Mouse (Mus musculus): ENCODE measurements around the gene Rabgap1l.

Gene Rabgap1l

DNA sequence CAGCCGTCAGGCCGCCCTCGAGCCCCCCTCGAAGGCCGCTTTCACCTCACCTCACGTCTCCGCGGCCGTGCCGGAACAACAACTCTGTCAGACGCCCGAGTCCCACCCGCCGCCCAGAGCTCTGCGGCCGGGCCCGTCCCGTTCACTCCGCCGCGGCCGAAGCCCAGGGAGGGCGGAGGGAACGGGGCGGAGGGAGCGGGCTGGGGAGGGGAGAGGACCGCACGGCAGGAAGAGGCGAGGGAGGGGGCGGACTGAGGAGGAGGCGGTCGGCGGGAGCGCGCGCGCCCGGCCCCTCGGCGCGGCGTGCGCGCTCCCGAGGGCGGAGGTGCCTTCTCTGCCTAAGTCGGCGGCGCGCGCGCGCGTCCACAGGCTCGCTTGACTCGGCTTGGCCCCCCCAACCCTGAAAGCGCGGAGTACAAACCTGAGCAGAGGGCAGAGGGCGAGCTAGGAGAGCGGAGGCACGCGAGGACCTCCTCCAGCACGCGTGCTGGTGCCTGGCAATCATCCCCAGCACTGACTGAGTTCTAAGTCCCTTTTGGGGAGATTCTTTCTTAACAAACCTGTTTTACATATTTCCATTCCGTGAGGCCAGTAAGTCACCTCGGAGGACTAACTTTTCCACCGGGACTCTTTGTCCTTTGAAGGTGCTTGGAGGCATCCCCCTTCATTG, at the start of gene Rabgap1l:
Rabgap1l (minus strand) TSS at position 526 of the 670 bp plus-strand sequence.
- peak; percentile 80 for DNase-seq (ENCODE audit: low spot score)

DNA sequence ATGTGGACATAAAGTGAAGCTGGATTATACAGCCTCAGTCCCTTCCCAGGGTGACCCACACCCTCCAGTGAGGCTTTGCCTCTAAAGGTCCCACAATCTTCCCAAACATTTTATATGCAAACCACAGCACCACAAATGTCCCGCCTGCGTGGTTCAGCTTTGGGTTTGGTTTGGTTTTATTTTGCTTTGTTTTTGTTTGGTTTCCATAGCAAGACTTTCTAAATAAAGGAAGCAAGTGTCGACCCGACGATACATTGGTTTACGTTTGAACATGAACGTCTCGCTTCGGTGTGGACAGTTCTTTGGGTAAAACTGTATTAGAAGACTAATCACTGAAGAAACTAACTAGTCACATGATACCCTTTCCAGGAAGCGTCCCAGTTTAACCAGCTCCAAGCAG, 49.6 kb upstream of the Rabgap1l start:
- no peak for DNase-seq (ENCODE audit: low spot score)

GRCm38 (mm10) chr1:160840618-160841017, 47.6 kb upstream of the Rabgap1l start:
- DNase-seq (ENCODE audit: low spot score): no peak

- DNase-seq (ENCODE audit: low spot score): no peak
Observed at GRCm38 (mm10) chr1:160839095-160839494, 46.1 kb upstream of the Rabgap1l start.

- DNase-seq (ENCODE audit: low spot score): no peak
Observed at GRCm38 (mm10) chr1:160834446-160834845, 41.4 kb upstream of the Rabgap1l start.

GRCm38 (mm10) chr1:160832267-160833021, 39.4 kb upstream of the Rabgap1l start:
- no peak for DNase-seq (ENCODE audit: low spot score)

DNA sequence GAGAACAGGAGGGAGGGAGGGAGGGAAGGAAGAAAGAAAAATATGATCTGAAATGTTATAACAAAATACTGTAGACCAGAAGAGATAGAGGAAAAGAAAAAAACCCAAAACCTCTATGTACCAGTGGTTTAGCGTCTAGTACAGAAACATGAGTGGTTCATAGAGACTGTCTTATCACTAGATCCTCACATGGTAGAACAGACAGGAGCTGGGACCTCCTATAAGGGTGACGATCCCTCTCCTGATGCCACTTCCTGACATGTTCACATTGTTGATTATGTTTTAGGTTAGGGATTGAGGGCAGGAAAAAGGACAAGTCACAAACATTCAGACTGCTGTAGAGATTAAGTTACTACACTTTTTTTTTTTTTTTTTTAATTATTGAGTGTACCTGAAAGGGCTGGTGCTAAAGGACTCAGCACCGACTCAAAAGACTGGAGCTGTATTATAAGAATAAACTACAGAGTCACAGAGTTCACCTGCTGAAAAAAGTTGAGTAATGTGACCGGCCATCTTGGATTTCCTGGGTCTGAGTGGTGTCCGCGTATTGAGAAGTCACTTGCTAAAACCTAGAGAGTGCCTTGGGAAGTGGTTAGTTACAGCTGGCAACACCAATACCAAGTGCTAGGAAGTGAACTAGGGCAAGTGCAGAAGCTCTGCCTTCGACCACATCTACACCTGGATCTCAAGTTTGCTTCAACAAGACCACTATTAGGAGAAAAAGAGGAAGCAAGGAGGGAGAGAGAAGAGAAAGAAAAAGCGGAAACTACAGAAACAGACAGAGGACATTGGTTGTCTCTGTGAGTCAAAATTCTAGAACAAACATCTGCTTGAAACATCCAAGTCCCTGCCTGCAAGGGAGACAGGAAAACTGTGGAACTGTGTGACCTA, 37.8 kb upstream of the Rabgap1l start:
- no peak for DNase-seq (ENCODE audit: low spot score)

DNA sequence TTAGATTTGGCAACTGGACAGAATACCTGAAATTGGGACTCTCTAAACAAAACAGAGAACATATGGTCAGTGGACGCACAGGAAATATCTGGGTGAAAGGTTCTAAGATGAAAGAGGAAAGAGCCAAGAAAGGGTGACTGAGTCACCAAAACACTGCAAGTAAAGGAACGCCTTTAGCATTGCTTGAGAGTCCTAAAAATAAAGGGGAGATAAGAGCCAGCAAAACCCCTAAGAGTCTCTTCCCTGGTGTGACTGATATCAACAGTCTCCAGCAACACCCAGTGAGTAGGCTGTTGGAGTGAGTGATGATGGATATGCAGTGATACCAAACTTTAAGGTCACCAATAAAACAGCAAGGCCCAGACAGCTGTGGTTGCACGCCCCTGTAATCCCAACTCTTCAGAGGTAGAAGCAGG, 32.4 kb upstream of the Rabgap1l start:
- no peak for DNase-seq (ENCODE audit: low spot score)

DNA sequence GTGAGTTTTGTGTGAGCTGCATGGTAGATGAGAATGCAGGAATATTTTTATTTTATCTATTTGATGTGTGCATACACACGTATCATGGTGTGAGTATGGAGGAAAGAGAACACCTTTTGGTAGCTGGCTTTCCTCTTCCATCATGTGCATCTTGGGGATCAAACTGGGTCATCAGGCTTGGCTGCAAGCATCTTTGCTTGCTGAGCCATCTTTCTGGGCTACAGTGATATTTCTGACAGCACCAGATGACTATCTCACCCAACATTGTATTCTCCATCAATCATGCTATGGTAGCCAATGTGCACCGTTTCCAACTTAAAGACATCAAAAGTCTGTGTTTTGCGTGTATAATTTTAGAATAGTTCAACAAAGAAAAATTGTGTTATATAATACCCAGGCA, 30.6 kb upstream of the Rabgap1l start:
- DNase-seq (ENCODE audit: low spot score): no peak

- DNase-seq (ENCODE audit: low spot score): no peak
Observed at GRCm38 (mm10) chr1:160814198-160814597, 21.2 kb upstream of the Rabgap1l start.

DNA sequence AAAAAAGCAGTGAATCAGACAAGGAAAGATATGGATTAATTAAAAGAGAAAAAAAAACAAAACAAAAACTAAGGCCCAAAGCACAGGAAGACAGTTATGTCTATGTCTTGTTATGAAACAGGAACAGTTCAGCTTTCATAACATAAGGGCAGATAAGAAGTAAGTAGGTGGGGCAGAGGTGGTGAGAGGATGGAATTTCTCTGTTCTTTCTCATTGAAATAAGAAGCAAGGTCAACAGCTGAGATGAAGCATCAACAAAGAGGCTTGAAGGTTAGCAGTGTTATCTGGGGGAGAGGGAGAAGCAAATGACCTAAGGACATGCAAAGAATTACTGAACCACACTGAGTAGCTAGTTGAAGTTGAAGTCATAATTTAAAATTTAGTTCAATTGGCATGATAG, 19.4 kb upstream of the Rabgap1l start:
- DNase-seq (ENCODE audit: low spot score): no peak

DNA sequence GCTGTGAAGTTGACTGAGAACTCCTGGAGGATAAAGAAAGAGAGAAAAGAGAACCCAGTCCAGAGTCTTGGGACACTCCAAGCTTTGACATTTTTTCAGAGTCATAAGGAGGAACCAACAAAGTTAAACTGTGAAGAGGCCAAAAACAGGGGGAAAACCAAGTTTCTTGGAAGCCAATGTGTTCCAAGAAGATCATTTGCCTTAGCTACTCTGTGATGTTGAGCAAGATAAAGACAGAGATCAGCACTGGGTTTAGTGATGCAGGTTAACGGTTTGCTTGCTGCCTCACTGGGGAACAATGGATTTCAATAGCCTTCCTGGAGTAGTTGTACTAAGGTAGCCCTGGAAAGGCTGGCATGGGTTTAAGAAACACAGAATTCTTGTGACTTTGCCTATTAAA, 18.9 kb upstream of the Rabgap1l start:
- no peak for DNase-seq (ENCODE audit: low spot score)

DNA sequence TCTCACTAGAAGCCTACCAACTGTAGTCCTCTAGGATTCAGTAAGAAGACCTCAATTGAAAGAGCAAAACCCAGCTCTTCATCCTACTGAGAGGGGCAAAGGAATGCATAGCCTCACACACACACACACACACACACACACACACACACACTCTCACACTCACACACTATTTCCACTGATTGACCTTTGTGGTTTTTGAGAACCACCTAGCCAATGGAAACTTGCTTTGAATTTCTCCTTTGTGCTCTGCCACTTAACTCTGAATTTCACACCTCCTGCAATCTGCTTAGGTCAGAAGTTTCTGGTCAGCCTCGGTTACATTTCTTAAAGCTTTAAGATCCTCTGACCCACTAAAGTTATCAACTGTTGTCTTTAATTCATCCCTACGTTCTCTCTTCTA, 12.3 kb upstream of the Rabgap1l start:
- DNase-seq (ENCODE audit: low spot score): no peak

DNA sequence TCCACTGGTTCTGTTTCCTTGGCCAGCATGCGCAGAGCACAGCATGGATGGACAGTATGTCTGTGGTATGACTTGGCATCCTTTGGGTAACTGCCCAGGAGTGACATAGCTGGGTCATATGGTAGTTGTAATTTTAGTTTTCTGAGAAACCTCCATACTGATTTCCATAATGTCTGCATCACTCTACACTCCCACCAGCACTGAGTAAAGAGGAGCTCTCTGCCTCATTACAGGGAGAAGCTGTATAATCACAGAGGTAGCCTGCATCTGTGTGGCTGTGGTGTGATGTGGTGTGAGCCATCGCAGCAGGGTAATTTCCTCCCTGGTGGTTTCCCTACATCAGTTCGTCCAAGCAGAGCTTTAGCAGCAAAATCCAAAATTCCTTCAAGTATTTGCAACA, 7.0 kb upstream of the Rabgap1l start:
- DNase-seq (ENCODE audit: low spot score): no peak

DNA sequence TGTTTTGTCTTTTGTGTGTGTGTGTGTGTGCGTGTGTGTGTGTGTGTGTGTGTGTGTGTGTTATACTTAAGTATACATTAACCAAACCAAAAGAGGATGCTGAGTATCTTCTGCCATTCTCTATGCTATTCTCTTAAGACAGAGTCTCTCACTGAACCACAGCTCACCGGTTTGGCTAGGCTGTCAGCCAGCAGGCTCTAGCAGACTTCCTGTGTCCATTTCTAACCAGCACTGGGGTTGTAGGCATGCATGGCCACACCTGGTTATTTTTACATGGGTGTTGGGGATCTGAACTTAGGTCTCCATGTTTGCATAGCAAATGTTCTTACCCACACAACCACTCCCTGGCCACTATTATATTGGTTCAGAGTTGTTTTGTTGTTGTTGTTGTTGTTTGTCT, 2.0 kb upstream of the Rabgap1l start:
- no peak for DNase-seq (ENCODE audit: low spot score)

GRCm38 (mm10) chr1:160793791-160794757, 1.1 kb upstream of the Rabgap1l start:
- no peak for DNase-seq (ENCODE audit: low spot score)

GRCm38 (mm10) chr1:160792156-160792685, 790 bp downstream of the Rabgap1l start:
- no peak for DNase-seq (ENCODE audit: low spot score)

GRCm38 (mm10) chr1:160791381-160792155, 1.4 kb downstream of the Rabgap1l start:
- no peak for DNase-seq (ENCODE audit: low spot score)

- no peak for DNase-seq (ENCODE audit: low spot score)
Observed at GRCm38 (mm10) chr1:160790630-160791029, 2.4 kb downstream of the Rabgap1l start.

GRCm38 (mm10) chr1:160789876-160790275, 3.1 kb downstream of the Rabgap1l start:
- no peak for DNase-seq (ENCODE audit: low spot score)
